In the genomic region with DNA sequence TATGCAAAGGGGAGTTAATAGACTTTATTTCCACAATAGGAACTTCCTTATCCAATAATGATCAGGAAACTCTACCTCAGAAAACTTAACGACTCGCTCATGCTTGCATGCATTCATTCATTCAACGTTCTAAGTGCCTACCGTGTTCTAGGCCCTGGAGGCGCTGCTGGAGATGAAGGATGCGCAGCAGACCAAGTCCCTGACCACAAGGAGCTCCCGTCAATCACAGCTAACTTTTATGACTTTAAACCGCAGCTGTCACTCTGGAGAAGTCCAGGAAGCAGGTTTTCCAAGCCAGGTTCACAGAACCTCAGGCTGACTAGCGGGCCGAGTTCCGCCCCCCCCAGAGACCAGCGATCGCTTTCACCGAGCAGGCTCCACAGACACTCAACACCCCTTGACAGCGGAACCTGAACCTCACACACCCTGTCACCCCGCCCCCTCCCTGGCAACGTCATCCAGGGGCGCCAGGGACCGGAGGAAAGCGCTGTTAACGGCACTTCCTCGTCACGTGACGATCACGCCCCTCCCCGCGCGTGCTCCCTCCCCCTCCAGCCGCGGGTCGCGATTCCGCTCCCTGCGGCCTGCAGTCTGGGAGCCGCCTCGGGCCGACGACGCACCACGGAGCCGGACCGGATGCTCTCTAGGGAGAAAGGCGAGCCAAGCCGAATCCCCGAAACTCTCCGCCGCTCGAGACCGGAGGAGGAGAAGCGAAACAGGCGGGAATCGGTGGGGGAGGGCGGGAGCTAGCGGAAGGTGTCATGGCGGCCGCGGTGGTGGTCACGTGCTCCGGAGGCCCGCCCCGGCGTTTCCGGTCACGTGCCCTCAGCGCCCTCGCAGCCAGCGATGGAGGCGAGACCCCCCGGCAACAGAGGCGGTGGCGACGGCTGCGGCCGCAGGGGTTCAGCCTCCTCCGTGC, we compare ENCODE assay signal across 8 mouse cellular contexts. TPM values are rescaled to one million over a fixed set of nuclear protein-coding genes. Genes with fewer than 3 reads are reported as not detected.
DNase-seq lines count a peak whose midpoint lies in the region; ATAC-seq and TF ChIP-seq lines count a peak whose summit lies in the region.

A gene (minus strand): TSS at position 778 of the 919 bp plus-strand sequence.
A gene (plus strand): TSS at position 817 of the 919 bp plus-strand sequence.

- no peaks in the 10 kb centered on the region; the same call in 1 of the 2 replicates for H3K4me1 ChIP-seq in hindbrain, postnatal 0 days (ENCODE audit: insufficient read depth, low read length)

- H3K27me3 ChIP-seq in hindbrain, postnatal 0 days (ENCODE audit: insufficient read depth, low read length) = no peaks in the 10 kb centered on the region

- peak within 1 kb of the TSS; percentile 98 for H3K4me2 ChIP-seq in hindbrain, postnatal 0 days (ENCODE audit: low read depth, low read length)

- peak within 1 kb of the TSS; percentile 97 for H3K4me3 ChIP-seq in gastrocnemius, adult 2 months
- peak within 1 kb of the TSS; percentile 98 for H3K4me3 ChIP-seq in hindbrain, postnatal 0 days (ENCODE audit: low read length)
- H3K4me3 ChIP-seq in left cerebral cortex, adult 2 months = peak within 1 kb of the TSS; percentile 92

- DNase-seq in WW6 (ENCODE audit: low read depth, low spot score) = peak; percentile 93
- DNase-seq in cerebellum, postnatal 4 days (ENCODE audit: low spot score in 2 of 2) = peak; percentile 93 to 97
- DNase-seq in gastrocnemius, adult 2 months = peak; percentile 99
- peak; percentile 97 for DNase-seq in hindbrain, postnatal 0 days (ENCODE audit: low spot score)
- DNase-seq in left cerebral cortex, adult 2 months (ENCODE audit: extremely low spot score in 1 of 2, low spot score in 2 of 2) = peak; percentile 97 to 98
- DNase-seq in right cerebral cortex, adult 2 months (ENCODE audit: low spot score in 2 of 2) = peak; percentile 97 to 98
- peak; percentile 98 for DNase-seq in urinary bladder, postnatal 14 days (ENCODE audit: low spot score)

- no peaks in the 10 kb centered on the region for H3K9me3 ChIP-seq in hindbrain, postnatal 0 days (ENCODE audit: low read length)

- ATAC-seq in hindbrain, postnatal 0 days = peak; percentile 98
- ATAC-seq in megakaryocyte, adult 5-6 weeks (ENCODE audit: poor library complexity, severe bottlenecking) = peak; percentile 95

- TF ChIP-seq CTCF in gastrocnemius, adult 2 months (IDR thresholded peaks at IDR 0.05) = no peak
- peak; percentile 26 for TF ChIP-seq CTCF in hindbrain, postnatal 0 days (IDR thresholded peaks at IDR 0.05; ENCODE audit: low read depth)
- no peak; the same call in 1 of the 2 replicates for TF ChIP-seq CTCF in left cerebral cortex, adult 2 months (IDR thresholded peaks at IDR 0.05)

- peaks cover 4% of the 10 kb centered on the region; the same call in 1 of the 2 replicates for H3K36me3 ChIP-seq in hindbrain, postnatal 0 days (ENCODE audit: insufficient read depth, low read length)

- H3K27ac ChIP-seq in gastrocnemius, adult 2 months = peak within 1 kb of the TSS; percentile 98
- peak within 1 kb of the TSS; percentile 86 for H3K27ac ChIP-seq in hindbrain, postnatal 0 days
- H3K27ac ChIP-seq in left cerebral cortex, adult 2 months = peak within 1 kb of the TSS; percentile 99

- WGBS in hindbrain, postnatal 0 days = under 1% methylated on average over 67 of the region's 75 CpGs

- H3K9ac ChIP-seq in hindbrain, postnatal 0 days (replicated peaks; ENCODE audit: low read length) = peak within 1 kb of the TSS; percentile 87

- intact Hi-C loops in gastrocnemius, adult 2 months (cut with DNase I) = loop anchor here (2.0 to 10.0 kb wide), 2 partner anchors 51 to 119 kb away; a partner anchor contains a TSS
- intact Hi-C loops in left cerebral cortex, adult 2 months (cut with DNase I) = loop anchor here (5.0 kb wide), 2 partner anchors 52 to 212 kb away; a partner anchor contains a TSS

RNA-seq across cellular contexts. Expression of the first gene that starts in this region (rescaled TPM):
- total RNA-seq in gastrocnemius, adult 2 months (2021) = 10 to 100 TPM in 1 of 2 experiments, 1 to 10 TPM in 1; 9.7 to 11.3 TPM
- total RNA-seq in hindbrain, postnatal 0 days (2014; rRNA removed) = 20.3 and 21.6 TPM in 2 replicates
- polyA plus RNA-seq in hindbrain, postnatal 0 days (2015; fragmentation: Nextera tagmentation; extraction: Ambion mirVana) = 8.9 and 9.8 TPM in 2 replicates
- total RNA-seq in left cerebral cortex, adult 2 months (2021) = 10 to 100 TPM; 14.6 to 16.8 TPM
- 26.0 and 27.1 TPM in 2 replicates for total RNA-seq in megakaryocyte, adult 5-6 weeks (2015)
- total RNA-seq in megakaryocyte, adult 5-6 weeks (2017) = 58.8 and 61.3 TPM in 2 replicates

RNA-seq across cellular contexts. Expression of the second gene that starts in this region (rescaled TPM):
- 10 to 100 TPM; 17.7 to 18.6 TPM for total RNA-seq in gastrocnemius, adult 2 months (2021)
- total RNA-seq in hindbrain, postnatal 0 days (2014; rRNA removed) = 26.5 and 26.6 TPM in 2 replicates
- 36.2 and 39.2 TPM in 2 replicates for polyA plus RNA-seq in hindbrain, postnatal 0 days (2015; fragmentation: Nextera tagmentation; extraction: Ambion mirVana)
- total RNA-seq in left cerebral cortex, adult 2 months (2021) = 10 to 100 TPM; 34.3 to 36.4 TPM
- 36.6 and 40.0 TPM in 2 replicates for total RNA-seq in megakaryocyte, adult 5-6 weeks (2015)
- 70.2 and 74.8 TPM in 2 replicates for total RNA-seq in megakaryocyte, adult 5-6 weeks (2017)

Comparison
In these comparisons a context has a peak if more than half of its experiments do, and no peak if none do; other contexts are left out.
1. Peak in every context shown above with its lines: DNase-seq, ATAC-seq, H3K4me3 ChIP-seq and H3K27ac ChIP-seq.